Mouse (Mus musculus) spleen, postnatal 10 days (tissue): ENCODE data around the gene Rnft2.
A peak's percentile ranks its signal among the peaks of the same experiment; 100 is the strongest.

ENCODE experiments used
- DNase-seq, 2 experiments: peaks; one replicate each; pipeline ENCODE4 v3.0.0; 2021 to 2022; ENCODE audit warnings: low spot score in 2 of 2

Rnft2 gene

DNA sequence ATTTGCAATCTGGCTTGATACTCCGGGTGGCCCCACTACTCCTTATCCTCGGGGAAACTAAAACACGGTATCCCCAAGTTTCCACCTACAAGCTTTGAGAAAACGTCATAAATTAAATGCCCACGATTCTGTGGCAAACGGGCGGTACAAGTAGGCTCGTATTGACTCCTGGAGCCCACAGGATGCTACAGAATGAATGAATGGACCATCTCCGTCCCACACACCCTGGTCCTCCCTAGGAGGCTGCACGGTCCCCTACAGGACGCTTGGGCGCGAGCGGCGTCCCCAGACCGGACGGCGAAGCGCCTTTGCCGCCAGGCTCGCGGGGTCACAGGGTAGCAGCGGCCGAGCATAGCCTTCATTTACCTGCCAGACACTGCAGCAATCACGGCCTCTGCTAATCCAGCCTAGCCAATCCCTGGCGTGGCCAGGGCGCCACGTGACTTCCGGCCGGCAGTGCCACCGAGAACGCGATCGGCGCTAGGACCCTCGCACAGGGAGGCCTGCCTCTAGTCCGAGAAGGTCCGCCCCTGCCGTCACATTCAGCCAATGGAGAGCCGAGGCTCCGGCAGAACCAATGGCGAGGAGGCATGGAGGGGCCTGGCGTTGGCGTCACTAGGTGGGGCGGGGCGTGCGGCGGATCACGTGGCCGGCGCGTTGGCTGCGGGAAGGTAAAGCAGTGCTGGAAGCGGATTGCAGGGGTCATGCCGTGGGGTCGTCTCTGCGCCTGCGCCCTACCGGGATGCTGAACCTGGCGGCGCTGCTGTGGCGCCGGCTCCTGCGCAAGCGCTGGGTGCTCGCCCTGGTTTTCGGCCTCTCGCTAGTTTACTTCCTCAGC, at the start of gene Rnft2, which contains the start of gene 2410131K14Rik:
Rnft2 (minus strand) TSS at position 511 of the 838 bp plus-strand sequence.
2410131K14Rik (plus strand) TSS at position 622 of the 838 bp plus-strand sequence.
- DNase-seq, result peak; percentile 90 to 98

DNA sequence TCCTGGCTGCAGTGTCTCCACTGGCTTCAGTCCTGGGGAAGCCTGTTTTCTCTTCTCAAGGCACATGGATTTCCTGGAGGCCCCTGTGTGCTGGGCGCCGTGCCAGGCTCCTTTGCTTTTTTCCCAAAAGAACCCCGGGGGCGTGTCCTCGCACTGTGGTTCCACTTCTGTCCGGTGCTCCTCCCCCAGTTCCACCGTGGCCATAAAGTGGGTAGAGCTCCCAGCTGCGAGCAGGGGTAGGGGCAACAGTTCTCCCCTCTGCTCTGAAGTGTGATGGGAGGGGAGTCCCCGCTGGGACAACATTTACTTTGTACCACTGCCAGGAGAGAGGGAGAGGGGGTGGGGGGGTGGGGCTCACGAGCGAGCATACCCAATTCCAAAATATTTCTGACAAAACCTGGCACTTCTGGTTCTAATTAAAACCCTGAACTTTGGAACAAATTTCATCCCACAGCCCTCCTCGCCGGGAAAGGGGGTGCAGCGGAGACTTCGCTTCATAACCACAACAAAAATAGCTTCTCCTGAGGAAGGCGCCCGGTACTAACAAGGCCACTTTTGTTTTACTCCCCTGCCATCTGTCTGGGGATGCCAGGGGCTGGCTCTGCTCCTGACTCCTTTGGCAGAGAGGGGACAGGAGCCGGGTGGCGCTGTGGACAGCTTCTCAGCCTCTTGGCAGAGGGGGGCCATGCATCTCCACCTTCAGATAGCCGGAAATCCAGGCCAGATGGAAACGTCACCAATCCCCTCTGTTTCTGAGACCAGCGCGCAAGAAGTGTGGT, 49.4 kb upstream of the Rnft2 start:
- peak in 1 of 2 experiments; percentile 50 for DNase-seq

DNA sequence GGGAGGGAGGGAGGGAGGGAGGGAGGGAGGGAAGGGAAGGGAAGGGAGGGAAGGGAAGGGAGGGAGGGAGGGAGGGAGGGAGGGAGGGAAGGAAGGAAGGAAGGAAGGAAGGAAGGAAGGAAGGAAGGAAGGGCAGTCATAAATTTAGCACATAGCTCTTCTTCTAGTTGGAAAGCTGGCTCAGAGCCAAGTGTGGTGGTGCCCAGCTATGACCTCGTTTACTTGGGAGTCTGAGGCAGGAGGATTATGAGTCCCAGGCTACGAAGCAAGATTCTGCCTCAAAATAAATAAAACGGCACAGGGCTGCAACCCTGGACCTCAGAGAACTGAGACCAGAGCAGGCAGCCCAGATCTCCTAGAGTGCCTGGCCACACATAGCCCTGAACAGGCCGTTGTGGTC, 47.6 kb upstream of the Rnft2 start:
- DNase-seq, result no peak

DNA sequence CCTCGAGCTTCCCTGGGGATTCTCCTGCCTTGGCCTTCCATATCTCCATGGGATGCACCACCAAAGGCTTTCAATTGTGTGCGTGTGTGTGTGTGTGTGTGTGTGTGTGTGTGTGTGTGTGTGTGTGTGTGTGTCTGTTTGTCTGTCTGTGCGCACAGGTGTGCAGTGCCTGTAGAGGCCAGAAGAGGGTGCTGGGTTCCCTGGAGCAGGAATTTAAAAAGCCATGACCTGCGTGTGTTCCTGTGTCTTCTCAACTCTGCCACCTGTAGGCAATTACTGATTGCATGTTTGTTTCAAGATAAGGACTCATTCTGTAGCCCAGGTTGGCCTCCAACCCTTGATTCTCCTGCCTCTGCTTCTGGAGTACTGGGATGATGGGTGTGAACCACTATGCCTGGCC, 46.5 kb upstream of the Rnft2 start:
- no peak for DNase-seq

DNA sequence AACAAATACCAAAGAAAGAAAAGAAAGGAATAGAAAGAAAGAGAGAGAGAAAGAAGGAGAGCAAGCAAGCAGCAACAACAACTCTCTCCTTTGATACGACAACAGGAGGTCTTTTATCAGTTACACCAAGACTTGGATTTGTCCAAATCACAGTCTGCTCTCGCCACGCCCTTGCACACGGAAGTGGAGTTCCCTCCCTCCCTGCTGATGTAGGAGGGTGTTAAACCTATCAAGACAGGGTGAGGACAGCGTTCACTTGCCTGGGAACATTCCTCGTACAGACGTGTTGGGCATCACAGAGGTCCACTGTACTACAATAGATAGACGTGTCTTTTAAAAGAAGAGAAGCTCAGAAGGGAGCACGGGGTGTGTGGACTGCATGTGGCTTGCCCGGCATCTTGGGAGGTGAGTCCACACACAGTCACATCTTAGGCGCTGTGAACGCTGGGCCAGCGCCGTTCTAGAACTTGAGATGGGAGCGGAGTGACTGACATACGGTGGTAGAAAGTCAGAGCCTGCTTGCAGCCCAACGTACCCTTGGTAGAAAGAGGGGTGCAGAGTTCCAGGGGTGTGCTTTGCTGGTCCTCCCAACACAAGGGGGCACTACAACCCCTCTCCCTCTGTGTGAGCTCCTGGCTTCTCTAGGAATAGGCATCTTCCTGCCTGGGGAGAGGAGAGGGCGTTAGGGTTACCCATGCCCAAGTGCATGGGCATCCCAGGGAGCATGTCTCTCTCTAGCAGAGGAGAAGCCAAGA, 33.0 kb upstream of the Rnft2 start:
- DNase-seq, result no peak

DNA sequence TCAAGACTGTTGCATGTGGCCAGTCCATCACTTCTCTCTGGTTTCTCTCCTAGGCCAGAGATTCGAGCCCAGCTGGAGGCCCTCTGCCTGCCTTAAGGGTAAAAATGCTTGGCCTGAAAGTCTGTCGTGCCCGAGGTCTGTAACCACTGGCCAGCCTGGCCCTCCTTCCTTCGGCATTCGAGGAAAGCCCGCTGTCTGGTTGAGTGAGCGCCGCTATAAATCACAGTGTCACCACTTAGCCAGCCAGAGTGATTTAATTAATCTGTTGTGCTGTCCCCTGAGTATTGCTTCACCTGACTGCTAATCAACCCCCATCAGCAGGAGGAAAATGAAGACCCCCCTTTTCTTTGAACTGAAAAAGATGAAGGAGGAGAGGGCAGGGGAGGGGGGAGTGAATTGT, 31.8 kb upstream of the Rnft2 start:
- no peak for DNase-seq

DNA sequence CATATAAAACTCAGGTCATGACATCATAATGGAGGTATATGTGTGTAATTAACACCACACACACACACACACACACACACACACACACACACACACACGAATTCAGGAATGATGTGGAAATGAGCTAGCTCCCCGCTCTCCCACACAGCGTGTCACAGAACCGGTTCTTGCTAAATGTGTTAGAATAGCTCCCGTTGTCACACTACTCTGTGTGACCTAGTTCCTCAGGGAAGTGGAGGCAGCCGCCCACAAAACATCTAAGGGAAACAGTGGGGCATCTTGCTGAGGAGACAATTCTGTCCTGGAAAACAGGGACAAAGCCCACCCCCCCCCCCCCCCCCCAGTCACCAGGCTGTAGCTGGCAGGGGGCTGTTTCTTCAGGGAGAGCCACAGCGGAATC, 31.4 kb upstream of the Rnft2 start:
- DNase-seq, result no peak

DNA sequence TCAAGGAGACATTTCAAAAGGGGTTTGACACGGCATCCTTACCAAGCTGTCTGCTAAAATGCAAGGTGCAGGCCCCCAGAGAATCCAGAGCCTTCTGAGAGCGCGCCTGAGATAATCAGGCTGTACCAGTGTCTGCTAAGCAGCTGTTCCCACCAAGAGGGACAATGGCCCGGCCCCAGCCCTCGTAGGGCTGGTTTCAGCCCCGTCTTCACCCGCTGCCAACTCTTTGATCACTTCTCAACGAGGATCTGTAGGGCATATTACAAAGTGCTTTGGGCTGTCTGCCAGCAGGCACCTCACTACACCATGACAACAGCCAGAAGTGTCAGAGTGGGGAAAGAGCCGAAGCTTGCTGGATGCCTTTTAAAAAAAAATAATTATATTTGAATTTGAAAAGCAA, 29.6 kb upstream of the Rnft2 start:
- DNase-seq, result no peak

DNA sequence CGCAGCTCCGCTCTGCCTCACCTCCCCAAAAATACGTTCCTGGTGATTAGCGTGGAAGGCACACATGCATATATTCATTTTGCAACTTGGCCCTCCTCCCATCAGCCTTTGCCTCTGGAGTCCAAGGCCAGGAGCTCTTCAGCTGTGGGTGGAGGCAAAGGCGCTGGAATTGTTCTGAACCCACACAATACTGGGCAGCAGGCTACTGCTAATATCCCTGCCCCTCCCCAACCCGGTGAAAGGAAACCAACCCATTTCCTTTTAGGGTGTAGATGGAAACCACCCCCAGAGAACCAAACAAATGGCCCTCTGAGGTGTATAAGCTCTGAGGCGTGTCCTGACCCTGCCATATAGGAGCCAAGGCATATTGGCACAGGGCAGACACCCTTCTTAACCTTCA, 28.5 kb upstream of the Rnft2 start:
- no peak for DNase-seq

DNA sequence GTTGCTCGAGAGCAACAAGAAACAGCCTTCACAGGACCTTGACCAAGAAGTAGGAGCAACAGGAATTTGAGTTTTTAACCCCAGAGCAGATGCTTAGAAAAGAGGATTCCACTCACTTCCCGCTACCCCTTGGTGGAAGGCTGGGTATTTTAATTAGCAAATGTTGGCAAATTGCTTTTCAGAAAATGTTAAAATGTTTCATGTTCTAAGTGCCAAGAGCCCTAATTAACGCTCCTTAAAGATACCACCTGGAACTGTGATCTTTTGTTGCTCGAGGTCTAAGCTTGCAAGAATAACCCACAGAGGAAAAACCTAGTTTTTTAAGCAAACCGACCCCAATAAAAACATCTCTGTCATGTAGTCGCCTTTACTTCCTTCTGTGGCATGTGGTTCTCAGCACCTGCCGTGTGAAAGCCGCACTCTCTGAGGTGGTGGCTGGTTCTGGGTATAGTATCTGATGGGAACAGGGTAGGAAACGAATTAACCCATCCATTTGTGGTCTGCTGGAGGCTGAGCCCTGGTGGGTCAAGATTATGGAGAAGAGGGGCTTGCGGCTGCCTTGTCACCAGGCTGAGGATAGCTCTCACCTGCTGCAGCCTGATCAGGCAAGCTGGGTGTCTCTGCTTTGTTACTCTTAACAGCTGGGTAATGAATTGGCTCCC, 26.7 kb upstream of the Rnft2 start:
- no peak for DNase-seq

DNA sequence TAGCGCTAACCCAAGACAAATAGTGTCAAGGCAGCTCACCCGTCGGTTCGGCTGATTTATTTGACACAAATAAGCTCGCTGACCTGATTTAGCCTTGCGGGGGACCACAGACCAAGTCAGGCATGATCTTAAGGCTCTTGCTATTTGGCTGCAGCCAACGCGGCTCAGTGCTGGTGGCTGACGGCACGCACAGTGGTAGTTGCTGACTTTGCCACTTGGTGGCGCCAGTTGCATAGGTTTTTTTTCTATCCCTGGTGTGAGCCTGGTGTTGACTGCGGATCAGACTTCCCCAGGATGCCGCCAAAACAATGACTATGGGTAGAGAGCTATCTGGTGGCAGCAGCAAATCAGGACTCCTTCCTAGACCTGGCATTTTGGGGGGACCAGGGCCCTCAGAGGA, 24.1 kb upstream of the Rnft2 start:
- peak; percentile 71 to 84 for DNase-seq

DNA sequence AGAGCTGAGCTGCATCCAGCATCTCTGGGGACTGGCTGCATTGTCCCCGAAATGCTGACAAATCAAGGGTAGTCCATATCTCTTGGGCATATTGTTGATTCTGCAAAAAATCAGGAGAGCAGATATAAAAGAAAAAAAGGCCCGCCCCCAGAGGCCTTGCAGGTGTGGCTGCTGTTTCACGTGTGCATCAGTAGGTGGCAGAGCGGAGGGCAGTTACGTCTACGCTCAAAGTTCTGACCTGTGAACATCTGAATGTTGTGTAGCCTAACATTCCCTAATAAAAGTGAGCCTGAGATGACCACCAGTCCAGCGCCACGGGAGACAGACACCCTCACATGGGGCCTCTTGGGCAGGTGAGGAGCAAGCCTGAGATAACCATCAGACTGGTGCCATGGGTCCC, 21.4 kb upstream of the Rnft2 start:
- peak in 1 of 2 experiments; percentile 32 for DNase-seq

DNA sequence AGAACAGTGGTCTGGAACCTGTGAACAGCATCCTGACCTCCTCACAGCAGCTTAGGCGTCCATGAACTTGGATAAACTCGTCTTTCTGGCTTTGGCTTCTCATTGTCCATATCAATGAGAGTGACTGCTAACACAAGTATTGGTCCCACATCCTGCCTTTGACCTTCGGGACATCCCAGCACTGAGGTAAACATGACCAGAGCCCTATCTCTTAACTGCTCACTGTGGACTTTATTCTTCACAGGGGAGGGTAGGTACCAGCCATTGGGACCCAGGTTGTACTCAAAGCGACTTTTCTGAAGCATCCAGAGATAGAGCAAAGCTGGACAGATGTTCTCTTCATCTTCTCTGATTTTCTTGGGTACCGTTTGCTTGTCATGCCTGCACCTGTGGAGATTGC, 20.4 kb upstream of the Rnft2 start:
- DNase-seq, result no peak

DNA sequence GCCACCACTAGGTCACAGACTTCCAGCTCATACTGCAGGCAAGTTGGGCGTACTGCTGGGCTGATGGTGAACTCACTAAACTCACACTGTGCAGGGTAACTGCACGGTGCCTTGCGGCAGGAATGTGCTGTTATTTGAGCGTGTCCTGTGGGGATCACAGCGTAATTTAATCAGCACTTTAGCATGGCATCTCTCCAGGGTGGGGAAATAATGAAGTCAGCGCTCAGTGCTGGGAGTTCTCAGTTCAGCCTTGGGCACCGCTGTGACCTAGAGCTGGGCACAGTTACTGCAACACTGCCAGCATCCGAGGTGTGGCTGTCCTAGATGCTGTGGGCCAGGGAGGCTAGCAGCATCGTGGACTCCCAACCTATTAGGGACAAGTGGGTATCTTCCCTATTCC, 19.4 kb upstream of the Rnft2 start:
- DNase-seq, result no peak

DNA sequence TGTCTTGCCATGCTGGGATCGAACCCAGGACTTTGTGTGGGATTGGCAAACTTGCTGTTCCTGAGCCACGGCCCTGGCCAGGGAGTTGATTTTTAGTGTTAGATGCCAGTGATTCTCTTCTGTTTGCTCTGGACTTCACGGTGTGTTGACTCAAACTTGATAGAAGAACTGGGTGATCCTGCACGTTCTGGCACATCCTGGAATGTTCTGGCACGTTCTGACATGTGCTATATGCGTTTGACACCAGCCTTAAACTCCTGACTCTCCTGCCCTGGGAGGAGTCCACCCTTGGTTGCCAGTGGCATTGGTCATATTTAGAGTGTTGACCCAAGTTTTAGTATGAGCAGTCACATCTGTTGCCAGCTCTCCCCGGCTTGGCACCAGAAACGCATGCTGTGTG, 17.5 kb upstream of the Rnft2 start:
- DNase-seq, result no peak

DNA sequence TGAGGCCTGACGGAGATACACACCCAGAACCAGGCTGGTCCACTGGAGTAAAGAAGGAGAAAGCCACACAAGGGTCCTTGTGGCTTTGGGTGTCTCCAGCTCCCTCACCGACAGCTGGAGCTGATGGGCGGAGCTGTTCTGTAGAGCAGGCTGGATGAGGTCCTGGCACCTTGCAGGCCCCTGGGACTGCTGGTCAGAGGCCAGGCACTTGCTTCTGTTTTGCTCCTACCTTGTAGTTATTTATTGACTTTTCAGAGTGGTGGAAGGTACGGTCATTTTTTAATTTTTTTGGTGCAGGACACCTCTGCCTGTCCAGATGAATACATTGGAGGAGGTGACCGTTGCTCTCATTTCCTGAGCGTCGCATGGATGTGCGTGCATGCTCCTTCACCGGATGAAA, 16.3 kb upstream of the Rnft2 start:
- no peak for DNase-seq

DNA sequence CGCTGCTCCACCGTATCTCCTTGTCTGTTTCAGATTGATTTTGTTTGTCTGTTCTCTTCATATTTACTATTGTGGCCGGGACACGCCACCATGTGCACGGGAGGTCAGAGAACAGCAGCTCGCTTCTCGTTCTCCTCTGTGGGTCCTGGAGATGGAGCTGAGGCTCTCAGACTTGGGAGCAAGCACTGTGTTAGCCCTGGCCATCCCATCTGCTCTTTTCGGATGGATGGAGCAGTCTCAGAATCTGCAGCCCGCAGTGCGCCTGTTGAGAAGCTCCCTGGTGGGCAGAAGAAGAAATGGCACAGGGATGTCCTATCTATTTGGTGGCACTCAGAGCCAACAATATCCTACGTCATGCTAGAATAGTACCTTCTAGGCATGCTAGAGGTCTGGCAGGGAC, 15.7 kb upstream of the Rnft2 start:
- DNase-seq, result no peak

DNA sequence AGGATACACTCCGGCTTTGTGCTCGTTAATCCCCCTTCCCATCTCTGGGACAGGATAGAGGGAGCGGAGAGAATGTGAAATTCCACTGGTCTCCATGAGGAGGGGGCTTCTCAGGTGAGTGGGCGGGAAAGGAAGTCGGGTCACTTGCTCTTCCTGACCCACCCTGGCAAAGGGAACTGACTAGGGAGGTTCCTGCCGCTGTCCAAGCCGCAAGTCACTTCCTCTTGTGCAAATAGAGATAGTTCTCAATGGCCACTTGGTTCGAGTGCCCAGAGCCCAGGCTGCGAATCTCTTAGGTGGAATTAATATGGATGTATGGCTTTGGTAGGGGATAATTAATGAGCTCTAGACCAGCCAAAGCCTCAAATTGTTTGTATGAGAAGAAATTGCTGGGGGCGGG, 15.1 kb upstream of the Rnft2 start:
- DNase-seq, result no peak

DNA sequence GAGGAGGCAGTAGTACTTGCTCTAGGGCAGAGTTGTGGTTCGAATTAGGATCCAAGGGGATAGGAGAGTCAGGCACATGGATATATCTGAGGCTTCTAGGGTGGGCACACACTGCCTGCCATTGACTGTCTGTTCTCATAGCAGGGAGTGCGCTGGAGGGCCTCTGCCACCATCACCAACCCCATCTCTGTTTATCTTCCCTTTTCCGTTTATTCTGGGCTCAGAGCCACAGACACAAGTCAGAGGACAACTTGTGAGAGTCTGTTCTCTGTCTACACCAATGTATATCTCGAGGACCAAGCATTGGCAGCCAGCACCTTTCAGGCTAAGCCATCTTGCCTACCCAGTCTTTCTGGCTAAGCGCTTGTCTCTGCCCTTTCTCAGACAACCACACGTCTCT, 14.7 kb upstream of the Rnft2 start:
- no peak for DNase-seq

DNA sequence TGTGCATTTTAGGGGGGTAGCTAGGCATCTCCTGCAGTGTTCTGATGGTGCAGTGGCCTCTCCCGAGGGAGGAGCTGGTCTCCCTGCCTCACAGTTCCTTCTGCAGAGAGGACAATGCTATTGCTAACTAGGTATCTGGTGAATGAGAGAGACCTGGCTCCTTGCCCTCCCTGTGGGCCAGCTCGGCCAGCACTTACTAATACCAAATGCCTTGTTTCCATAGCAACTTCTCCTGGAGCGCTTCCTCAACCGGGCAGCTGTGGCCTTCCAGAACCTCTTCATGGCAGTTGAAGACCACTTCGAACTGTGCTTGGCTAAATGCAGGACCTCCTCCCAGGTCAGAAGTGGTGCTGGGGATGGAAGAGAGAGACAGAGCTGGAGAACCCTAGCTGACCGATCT, 14.2 kb upstream of the Rnft2 start:
- no peak for DNase-seq

DNA sequence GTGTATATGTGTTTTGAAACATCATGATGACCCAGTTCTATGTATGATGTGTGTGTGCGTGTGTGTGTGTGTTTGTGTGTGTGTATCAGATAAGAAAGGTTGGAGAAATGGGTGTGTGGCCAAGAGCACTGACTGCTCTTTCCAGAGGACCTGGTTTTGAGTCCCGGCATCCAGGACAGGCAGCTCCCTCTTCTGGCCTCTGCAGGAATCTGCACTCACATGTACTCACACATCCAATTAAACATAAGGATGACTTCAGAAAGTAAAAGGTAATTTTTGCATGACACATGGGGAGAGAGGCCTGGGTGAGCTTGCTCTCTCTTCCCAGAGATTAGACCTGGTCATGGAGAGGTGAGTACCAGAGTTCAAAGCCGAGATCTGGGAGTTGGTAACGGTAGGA, 12.1 kb upstream of the Rnft2 start:
- DNase-seq, result no peak

DNA sequence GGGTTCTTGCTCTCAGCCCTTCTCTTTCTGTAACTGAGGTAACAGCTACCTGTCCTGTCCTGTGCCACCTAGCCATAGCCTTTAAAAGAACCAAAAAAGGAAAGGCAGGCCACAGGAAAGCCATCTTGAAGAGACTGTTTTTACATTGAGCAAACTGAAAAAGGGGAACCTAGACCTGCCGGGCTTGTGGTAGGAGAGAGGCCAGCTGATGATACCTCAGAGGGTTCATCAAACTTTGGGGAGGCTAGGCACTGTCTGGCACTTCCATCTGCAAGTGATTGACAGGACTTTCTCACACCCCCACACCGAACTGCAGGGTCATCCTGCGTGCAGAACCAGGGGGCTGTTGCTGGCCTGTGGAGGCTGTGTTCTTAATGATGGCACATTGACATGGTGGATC, 8.6 kb upstream of the Rnft2 start:
- no peak for DNase-seq
